Mouse (Mus musculus) G1E-ER4 (cell line): Measurements from ENCODE around the gene Srl. TPM values are rescaled to one million over a fixed set of nuclear protein-coding genes. Genes with fewer than 3 reads are reported as not detected.

Experiments used
- GATA1 ChIP-seq: IDR thresholded peaks from one replicate; pipeline ENCODE4 v1.8.0; 2012; ENCODE audit warnings: low read length, inconsistent platforms
- polyA plus RNA-seq: library from polyadenylated mRNA; stranded (reverse); fragments of >175 nt; gene quantifications from 2 replicates; pipeline ENCODE4 v1.2.3, GENCODE M21; 2012

Srl gene
- polyA plus RNA-seq, 1 experiment, result 2.1 TPM

DNA sequence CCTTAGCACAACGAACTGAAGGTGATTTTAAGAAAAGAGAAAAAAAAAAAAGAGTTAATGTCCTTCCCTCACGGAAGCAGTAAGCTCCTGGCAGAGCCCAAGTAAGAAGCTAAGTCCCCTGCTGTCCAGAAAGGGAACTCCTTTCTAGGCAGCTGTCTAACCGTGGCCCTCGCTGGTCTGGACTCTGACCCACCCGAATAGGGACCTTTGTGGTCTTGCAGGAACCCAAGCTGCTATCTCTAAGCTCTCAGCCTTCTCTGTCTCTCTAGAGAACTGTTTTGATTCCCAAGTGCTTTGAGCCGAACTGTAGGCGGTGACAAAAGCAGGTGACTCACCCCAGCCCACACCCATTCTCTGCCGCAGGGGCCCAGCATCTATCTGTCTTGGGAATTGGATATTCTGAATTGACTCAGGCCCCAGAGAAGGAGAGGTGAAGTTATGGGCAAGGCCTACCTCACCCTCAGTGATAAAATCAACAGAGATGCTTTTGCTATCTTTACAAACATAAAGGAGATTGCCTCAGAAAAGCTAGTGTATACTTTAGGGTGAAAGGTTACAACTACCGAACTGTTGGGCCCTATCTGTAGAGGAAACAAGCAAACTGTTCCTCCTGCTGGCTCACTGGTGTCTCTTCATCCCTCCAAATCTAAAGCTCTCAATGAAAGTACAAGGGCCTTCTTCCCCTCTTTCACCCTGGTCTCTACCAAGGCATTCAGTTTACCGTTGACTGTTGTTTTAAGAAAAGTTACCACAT is 71.8 kb downstream of the Srl start:
- TF ChIP-seq GATA1, result no peak

DNA sequence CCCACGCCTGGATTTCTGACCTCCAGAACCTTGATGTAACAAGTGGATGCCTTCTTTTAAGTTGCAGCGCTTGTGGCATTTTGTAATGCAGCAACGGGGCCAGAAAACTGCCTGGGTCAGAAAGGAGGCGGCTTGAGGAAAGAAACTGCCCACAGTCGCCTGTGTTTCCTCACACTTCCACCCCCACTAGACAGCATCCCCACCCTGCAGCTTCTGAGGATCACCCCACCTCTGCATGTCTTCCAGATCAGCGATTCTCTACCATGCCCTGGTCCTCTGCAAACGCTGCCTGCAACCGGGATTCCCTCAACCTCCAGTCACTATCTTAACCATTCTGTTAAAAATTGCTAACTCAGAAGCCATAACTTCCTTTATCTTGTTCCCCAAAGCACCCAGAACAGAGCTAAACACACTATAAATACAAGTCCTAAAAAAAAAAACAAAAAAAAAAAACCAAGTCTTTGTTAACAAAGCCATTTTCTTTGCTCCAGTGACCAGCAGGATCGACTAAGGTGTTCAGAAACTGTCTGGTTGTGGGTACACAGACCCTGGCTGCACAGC is 77.0 kb downstream of the Srl start:
- no peak for TF ChIP-seq GATA1

GRCm38 (mm10) chr16:4457927-4458326 is 83.7 kb downstream of the Srl start:
- TF ChIP-seq GATA1, result no peak

GRCm38 (mm10) chr16:4456391-4456790 is 85.2 kb downstream of the Srl start:
- TF ChIP-seq GATA1, result no peak

GRCm38 (mm10) chr16:4455693-4456092 is 85.9 kb downstream of the Srl start:
- no peak for TF ChIP-seq GATA1

DNA sequence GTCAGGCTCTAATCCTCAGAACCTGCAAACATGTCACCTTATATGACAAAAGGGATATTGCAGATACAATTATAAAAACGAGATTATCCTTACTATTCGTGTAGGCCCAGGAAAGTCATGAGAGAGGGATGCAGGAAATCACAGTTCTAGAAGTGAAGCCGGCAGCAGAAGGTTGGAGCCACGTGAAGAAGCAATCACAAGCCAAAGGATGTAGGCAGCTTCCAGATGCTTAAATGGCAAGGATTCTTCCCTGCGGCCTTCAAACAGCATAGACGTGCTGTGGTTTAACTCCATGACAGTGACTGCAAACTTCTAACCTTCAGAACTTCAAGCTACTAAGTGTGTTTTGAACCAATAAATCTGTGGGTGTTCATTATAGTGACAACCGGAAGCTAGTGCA is 87.1 kb downstream of the Srl start:
- no peak for TF ChIP-seq GATA1

DNA sequence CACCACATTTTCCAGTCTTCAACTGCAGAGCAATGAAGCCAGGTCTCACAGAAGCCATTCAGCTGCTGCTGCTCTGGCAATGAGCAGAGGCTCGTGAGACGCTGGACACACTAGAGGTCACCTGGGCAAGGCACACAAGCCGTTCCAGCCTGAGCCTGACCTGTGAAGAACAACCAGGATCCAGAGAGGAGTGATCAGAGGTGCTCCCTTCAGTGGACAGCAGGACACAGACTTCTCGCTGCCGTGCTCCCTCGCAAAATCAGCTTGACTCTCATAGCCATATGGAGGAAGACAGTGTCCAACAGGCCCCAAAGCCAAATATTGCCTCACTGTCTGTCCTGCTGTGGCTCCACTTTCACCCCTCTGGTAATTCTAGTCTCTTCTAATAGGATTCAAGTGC is 92.2 kb downstream of the Srl start:
- no peak for TF ChIP-seq GATA1

DNA sequence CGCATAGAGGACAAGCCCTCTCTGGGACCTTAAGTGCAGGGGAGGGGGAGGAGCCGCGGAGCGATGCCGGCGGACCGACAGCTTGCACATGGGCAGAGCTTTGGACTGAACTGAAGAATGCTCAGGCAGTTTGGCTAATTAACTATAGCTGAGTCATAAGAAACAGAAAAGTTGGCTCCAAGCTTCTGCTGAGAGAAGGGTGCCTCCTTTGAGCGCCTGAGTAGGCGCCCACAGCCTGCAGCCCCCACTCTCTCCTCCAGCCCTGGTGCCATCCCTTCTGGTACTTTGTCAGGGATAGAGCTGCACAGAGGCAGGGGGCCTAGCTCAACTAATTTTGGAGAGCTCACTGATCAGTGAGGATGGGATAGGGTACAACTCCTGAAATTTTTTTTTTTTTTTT is 93.4 kb downstream of the Srl start:
- TF ChIP-seq GATA1, result no peak

DNA sequence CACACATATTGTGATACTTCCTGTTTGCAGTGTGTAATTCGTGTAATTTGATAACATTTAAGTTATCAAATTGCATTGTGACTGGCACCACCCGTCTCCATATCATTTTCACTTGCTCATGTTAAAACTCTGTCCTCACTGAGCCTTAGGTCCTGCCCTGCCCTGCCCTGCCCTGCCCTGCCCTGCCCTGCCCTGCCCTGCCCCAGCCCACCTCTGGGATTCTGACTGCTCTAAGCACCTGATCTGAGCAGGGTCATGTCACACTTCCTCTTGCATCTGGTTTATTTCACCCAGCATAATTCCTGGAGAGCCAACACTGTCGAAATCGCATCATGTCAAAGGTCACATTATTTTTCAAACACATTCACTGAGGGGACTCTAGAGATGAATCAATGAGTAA is 95.2 kb downstream of the Srl start:
- TF ChIP-seq GATA1, result no peak

DNA sequence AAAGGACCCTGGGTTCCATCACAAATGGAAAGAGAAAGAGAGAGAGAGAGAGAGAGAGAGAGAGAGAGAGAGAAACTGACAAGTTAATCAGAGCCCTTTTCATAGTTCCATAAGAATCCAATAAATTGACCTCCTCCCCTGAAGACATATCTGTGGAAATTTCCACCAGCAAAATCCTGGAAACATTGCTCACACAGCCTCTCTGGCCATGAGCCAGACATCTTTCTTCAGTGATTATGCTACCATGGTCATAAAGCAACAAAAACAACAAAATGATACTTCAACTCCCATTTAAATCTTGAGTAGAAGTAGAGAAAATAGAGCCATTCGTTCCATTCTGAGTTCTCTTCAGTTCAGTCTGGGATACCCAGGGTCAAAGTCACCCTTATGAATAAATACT is 97.2 kb downstream of the Srl start:
- no peak for TF ChIP-seq GATA1

DNA sequence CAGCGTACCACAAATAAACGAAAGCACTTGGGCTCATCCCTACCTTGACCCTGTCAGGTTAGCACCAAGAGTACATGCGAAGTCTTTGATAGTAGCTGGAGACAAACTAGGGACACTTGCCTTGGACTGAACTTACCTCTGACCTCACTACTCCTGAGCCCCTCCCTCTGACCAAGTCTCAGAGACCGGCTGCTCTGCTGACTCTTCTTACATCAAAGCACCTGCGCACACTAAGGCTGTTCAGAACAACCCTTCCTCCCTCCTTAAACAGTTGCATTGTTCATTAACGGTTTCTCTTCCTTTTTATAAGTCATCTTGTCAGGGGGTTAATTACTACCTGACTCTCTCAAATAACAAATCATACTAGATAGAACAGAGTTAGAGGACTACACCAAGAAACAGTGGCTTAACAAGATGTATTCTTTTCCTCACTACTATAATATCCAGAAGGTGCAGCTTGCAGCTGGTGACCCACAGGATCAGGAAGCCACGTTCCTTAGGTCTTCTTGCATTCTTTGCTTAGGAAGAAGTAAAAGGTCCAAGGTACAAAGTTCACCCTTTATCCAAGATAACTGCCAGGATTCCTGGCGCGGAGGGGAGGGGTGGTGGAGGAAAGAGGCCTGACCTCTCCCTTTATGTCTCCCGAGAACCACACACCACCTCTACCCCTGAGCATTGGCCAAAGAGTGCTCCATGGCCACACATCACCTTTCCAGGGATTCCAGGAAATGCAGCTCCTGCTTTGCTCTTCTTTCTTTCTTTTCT is 102.1 kb downstream of the Srl start:
- TF ChIP-seq GATA1, result no peak

DNA sequence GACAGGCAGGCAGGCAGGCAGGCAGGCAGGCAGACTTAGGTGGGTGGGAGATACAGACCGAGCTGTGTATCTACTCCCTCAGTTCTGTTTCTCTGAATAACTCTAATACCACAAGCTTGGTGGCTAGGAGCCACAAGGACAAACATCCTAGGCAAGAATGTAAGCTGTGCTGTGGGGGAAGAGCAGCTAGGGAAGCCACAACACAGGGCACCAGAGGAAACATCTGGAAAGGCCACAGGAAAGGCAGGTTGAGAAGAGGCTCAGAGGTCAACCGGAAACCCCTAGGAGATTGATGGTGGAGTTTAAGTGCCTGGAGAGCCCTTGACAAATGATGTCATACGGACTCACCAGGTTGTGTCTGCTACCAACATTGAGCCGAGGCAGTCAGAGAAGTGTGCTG is 104.9 kb downstream of the Srl start:
- TF ChIP-seq GATA1, result no peak

GRCm38 (mm10) chr16:4435371-4435770 is 106.2 kb downstream of the Srl start:
- TF ChIP-seq GATA1, result no peak

DNA sequence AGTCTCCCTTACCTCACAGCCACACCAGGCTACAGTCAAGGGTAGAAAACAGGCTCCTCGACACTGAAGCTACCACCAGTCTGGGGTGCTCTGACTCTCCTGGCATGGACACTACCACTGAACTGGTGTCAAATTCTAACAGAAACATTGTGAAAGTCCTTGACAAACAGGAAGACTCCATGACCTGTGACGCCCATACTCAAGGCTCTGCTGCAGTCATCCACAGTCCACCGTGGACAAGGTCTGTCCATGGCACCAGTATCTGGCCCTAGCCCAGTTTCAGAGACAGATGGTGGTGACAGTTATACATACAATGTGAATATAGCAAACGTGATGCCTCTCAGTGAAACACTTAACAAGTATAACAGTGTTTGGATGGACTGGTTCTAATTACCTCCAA is 109.8 kb downstream of the Srl start:
- no peak for TF ChIP-seq GATA1

DNA sequence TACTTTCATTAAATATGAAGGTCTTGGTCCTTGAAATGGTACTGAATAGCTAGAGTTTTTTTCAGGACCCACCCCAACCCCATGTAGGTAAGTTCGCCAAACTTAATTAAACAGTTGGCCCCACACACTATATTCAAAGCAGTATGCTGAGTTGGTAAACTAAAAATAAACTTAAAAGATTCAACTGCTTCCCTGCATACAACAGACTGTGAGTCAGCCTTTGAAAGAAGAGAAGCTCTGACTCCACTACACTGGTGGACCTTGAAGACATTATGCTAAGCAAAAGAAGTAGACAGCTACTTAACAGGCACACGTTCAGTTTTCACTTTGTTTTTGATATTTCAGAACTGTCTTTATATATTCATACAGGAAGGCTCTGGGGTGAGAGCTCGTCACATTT is 110.6 kb downstream of the Srl start:
- no peak for TF ChIP-seq GATA1

DNA sequence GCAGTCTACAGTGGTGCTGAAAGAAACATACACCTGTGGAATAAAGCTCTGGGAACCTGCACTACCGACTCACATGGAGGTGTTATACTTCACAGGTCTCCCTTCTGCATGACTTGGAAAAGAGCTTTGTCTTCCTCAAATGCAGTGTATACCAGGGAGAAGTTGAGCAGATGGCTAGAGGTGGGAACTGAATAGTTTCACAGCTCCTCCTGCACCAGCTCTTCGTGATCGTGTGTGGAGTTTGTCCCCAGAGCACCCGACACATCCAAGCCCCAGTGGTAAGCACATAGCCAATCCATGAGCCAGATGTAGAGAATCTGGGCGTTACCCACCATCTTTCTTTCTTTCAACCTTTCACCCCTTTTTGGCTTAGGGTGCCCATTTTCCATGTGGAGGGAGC is 111.4 kb downstream of the Srl start:
- no peak for TF ChIP-seq GATA1

Other genes starting within 250 kb of the Srl start
- gene Adcy9, start 121.3 kb downstream of the Srl start, polyA plus RNA-seq, result 0.01 TPM in 2 replicates
- gene Tfap4, start 18.0 kb upstream of the Srl start, polyA plus RNA-seq, result 66.7 and 92.6 TPM in 2 replicates
- gene Glis2, start 52.9 kb upstream of the Srl start, polyA plus RNA-seq, result 0.44 and 1.1 TPM in 2 replicates
- gene Pam16, start 83.2 kb upstream of the Srl start, polyA plus RNA-seq, result 46.4 and 52.4 TPM in 2 replicates
- gene Vasn, start 98.1 kb upstream of the Srl start, polyA plus RNA-seq, result not detected in 2 replicates
- gene Dnaja3, start 98.2 kb upstream of the Srl start, polyA plus RNA-seq, result 50.7 and 70.0 TPM in 2 replicates
- 237 and 252 TPM in 2 replicates for gene Coro7, start 138.0 kb upstream of the Srl start, polyA plus RNA-seq
- 7.4 and 15.2 TPM in 2 replicates for gene Nmral1, start 177.5 kb upstream of the Srl start, polyA plus RNA-seq
- 1.5 and 1.8 TPM in 2 replicates for gene Hmox2, start 184.5 kb upstream of the Srl start, polyA plus RNA-seq
- gene Cdip1, start 248.5 kb upstream of the Srl start, polyA plus RNA-seq, result 34.7 and 56.1 TPM in 2 replicates